ENCODE assay signal across 9 mouse cellular contexts in genomic region chr2:43613571-43613970, GRCm38 (mm10). TPM values are rescaled to one million over a fixed set of nuclear protein-coding genes. Genes with fewer than 3 reads are reported as not detected.
DNase-seq lines count a peak whose midpoint lies in the region; ATAC-seq and TF ChIP-seq lines count a peak whose summit lies in the region.
"Had no signal": no experiment of that assay in that cellular context is flagged by ENCODE, and none has a peak within 500 bp of the region (broad histone marks: within the 10 kb centered on the region; RNA-seq: fewer than 3 reads in every experiment).

No protein-coding gene starts in this region.

- intact Hi-C loops in heart, postnatal 25 days (cut with DNase I) = no loop called here

- H3K36me3 ChIP-seq in kidney, postnatal 0 days (ENCODE audit: insufficient read depth, low read length) = no peaks in the 10 kb centered on the region

- no peaks in the 10 kb centered on the region for H3K27me3 ChIP-seq in kidney, postnatal 0 days (ENCODE audit: insufficient read depth, low read length)
- no peaks in the 10 kb centered on the region for H3K27me3 ChIP-seq in cerebellum, adult 2 months (ENCODE audit: control insufficient read depth, insufficient read depth, low read length)

- no peak for ATAC-seq in kidney, postnatal 0 days (replicated peaks; ENCODE audit: low FRiP score, low read depth)

- H3K9me3 ChIP-seq in kidney, postnatal 0 days (replicated peaks; ENCODE audit: low read length) = no peaks in the 10 kb centered on the region

- WGBS in kidney, postnatal 0 days = 5% methylated on average over 6 of the region's 6 CpGs
- 13% methylated on average over 6 of the region's 6 CpGs for WGBS in cerebellum, adult 2 months

- no peak overlapping the region for H3K4me2 ChIP-seq in kidney, postnatal 0 days (ENCODE audit: low read length)

- no peak overlapping the region for H3K4me3 ChIP-seq in kidney, postnatal 0 days (replicated peaks; ENCODE audit: low read depth, low read length)
- H3K4me3 ChIP-seq in cerebellum, adult 2 months (replicated peaks; ENCODE audit: insufficient read depth, low read depth, low read length) = no peak overlapping the region

- H3K27ac ChIP-seq in kidney, postnatal 0 days = no peak overlapping the region
- no peak overlapping the region for H3K27ac ChIP-seq in cerebellum, adult 2 months (ENCODE audit: insufficient read depth, low read length)

- H3K4me1 ChIP-seq in kidney, postnatal 0 days (replicated peaks; ENCODE audit: insufficient read depth, low read length) = no peaks in the 10 kb centered on the region
- H3K4me1 ChIP-seq in cerebellum, adult 2 months (ENCODE audit: control insufficient read depth, insufficient read depth, low read length) = no peaks in the 10 kb centered on the region

- no peak overlapping the region for H3K9ac ChIP-seq in kidney, postnatal 0 days (ENCODE audit: low read depth, low read length)

- peak; percentile 83 for DNase-seq in kidney, postnatal 0 days (ENCODE audit: low spot score)
- no peak for DNase-seq in kidney, adult 18-20 months
- peak; percentile 73 for DNase-seq in R1 (ENCODE audit: low read depth, low spot score)
- peak; percentile 67 for DNase-seq in embryo, embryonic 11.5 days (ENCODE audit: low read depth, low spot score)
- DNase-seq in ovary, postnatal 14 days (ENCODE audit: low spot score) = peak; percentile 21
- DNase-seq in right cerebral cortex, postnatal 25 days = no peak
- DNase-seq in heart, postnatal 25 days (ENCODE audit: low spot score) = no peak
- DNase-seq in cerebellum, adult 2 months = no peak

- no peak for TF ChIP-seq POLR2A in cerebellum, adult 2 months (IDR thresholded peaks at IDR 0.05; ENCODE audit: borderline replicate concordance, insufficient read depth, low read length)

- TF ChIP-seq CTCF in kidney, postnatal 0 days (IDR thresholded peaks at IDR 0.05; ENCODE audit: low read depth) = no peak
- TF ChIP-seq CTCF in cerebellum, adult 2 months (IDR thresholded peaks at IDR 0.05; ENCODE audit: borderline replicate concordance, insufficient read depth, low read depth, low read length) = no peak

RNA-seq across cellular contexts. Expression of gene Kynu, which starts 58.4 kb away (rescaled TPM):
- polyA plus RNA-seq in kidney, postnatal 0 days (2015; fragmentation: Nextera tagmentation; extraction: Ambion mirVana) = 4.6 and 6.3 TPM in 2 replicates
- total RNA-seq in heart, postnatal 25 days (2021) = not detected
- polyA plus RNA-seq in cerebellum, adult 2 months (2012; rRNA removed) = 0.05 TPM in 2 replicates
- polyA plus RNA-seq: testis, adult 2 months had no signal

Comparison
In these comparisons a context has a peak if more than half of its experiments do, and no peak if none do; other contexts are left out.
1. DNase-seq: peak in kidney, postnatal 0 days (single experiment), R1 (single experiment), embryo, embryonic 11.5 days (single experiment) and ovary, postnatal 14 days (single experiment); none in kidney, adult 18-20 months (single experiment), right cerebral cortex, postnatal 25 days (single experiment), heart, postnatal 25 days (single experiment) and cerebellum, adult 2 months (0 of 2).